Mouse (Mus musculus) cerebellum, postnatal 10 days (tissue): ENCODE data around the gene Gm7173.

Experiments used
- DNase-seq, 2 experiments: peaks; one replicate each; pipeline ENCODE4 v3.0.0; 2021; ENCODE audit warnings: mixed read lengths in 2 of 2

The Gm7173 gene

DNA sequence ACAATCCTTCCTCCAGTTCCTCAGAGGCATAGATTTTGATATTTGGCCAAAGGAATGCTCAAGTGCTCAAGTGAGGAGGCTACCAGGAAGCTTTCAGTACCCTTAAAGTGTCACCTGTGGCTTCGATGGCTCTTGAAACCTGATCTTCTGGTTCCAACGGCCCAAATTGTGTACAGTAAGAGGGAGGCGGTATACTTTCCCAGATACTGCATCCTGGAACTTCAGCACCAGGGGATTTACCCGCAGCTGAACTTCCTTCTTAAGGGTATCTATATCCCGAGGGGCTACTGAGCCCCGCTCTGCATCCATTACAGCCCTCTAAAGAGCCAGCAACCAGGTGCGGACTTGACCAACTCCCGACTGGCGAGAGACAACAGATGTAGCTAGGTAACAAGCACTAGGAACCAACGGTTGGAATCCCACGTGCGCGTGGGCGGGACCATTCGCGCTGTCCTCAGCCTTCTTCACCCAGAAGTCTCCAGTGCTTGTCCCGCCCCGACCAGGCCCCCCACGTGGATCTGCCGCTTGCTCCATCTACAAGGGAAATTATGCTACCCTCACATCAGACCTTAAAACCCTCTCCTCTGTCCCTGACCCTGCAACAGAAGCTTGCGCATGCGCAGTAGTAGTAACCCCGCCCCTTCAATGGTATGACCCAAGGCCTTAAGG lies at the start of gene Gm7173:
Gene Gm7173, minus strand, starts transcription at position 309 of the 669 bp plus-strand sequence.
- DNase-seq: peak; percentile 77 to 81

DNA sequence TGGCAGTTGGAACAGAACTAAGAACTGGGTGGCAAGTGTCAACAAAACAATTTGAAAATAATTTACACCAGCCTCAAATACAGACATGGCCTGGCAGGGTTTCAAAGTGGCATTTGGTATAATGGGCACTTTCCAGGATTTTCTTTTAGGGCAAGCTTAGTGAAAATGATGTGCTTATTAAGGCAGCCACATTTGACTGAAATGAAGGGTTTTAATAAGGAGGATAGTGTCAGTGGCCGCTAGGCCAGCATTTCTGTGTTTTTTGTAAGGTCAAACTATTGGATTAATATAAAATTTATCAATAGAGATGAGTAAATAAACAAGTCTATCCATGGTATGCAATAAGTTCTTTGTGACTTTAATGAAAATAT lies 546 bp upstream of the Gm7173 start:
- no peak for DNase-seq

- no peak for DNase-seq
Measured at GRCm38 (mm10) chrX:79316790-79317189, 200.3 kb downstream of the Gm7173 start.
